ENCODE assay signal across 23 mouse cellular contexts in the genomic region with DNA sequence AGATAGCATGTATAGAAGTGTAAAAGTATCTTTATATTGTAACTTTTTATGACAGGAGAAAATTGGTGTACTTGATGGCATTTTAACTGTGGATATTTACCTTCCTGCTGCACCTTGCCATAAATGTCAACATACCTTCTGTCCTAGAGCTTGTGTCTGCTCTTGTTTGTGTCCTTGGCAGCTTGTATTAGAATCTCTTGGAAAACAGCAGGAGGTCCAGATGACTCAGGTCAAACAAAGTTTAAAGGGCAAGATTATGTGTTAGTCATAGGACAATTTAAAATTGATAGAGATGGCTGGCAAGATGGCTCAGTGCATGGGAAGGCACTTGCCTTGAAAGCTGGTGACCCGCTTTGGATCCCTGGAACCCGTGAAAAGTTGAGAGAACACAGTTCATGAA.
"Had no signal": no experiment of that assay in that cellular context is flagged by ENCODE, and none has a peak within 500 bp of the region (broad histone marks: within the 10 kb centered on the region; RNA-seq: fewer than 3 reads in every experiment).

No protein-coding gene starts in this region.

- H3K4me1 ChIP-seq: kidney, embryonic 15.5 days; limb, embryonic 10.5 days; limb, embryonic 13.5 days had no signal

- H3K9ac ChIP-seq: kidney, embryonic 15.5 days; limb, embryonic 13.5 days; liver, embryonic 12.5 days; liver, embryonic 15.5 days had no signal

- H3K9me3 ChIP-seq: kidney, embryonic 15.5 days; limb, embryonic 10.5 days; limb, embryonic 13.5 days; liver, embryonic 12.5 days; liver, embryonic 15.5 days had no signal

- DNase-seq: kidney, adult 2 months; kidney, postnatal 10 days; kidney, postnatal 36 days; layer of hippocampus, adult 9-11 months; lung, adult 2 months; lung, postnatal 14 days; lung, postnatal 4 days; midbrain, embryonic 14.5 days; right cerebral cortex, adult 18-20 months; right cerebral cortex, postnatal 14 days; right cerebral cortex, postnatal 4 days; thymus, adult 2 months; thymus, postnatal 14 days; thymus, postnatal 4 days had no signal

- H3K27me3 ChIP-seq: kidney, embryonic 15.5 days; limb, embryonic 13.5 days; liver, embryonic 12.5 days; liver, embryonic 15.5 days had no signal

- H3K4me2 ChIP-seq: kidney, embryonic 15.5 days; limb, embryonic 13.5 days; liver, embryonic 12.5 days; liver, embryonic 15.5 days; midbrain, embryonic 11.5 days had no signal

- H3K27ac ChIP-seq: kidney, embryonic 15.5 days; layer of hippocampus, adult 2 months; limb, embryonic 10.5 days; limb, embryonic 13.5 days; liver, embryonic 12.5 days; liver, embryonic 15.5 days; stomach, postnatal 0 days had no signal

- H3K36me3 ChIP-seq: kidney, embryonic 15.5 days; limb, embryonic 10.5 days; limb, embryonic 13.5 days; liver, embryonic 12.5 days; liver, embryonic 15.5 days had no signal

- H3K4me3 ChIP-seq: kidney, embryonic 15.5 days; layer of hippocampus, adult 2 months; limb, embryonic 10.5 days; limb, embryonic 13.5 days; liver, embryonic 12.5 days; liver, embryonic 15.5 days had no signal

- ATAC-seq: intestine, postnatal 0 days; liver, embryonic 12.5 days had no signal
